Mouse (Mus musculus) embryonic facial prominence, embryonic 14.5 days (tissue): ENCODE measurements around the gene Efna3. TPM values are rescaled to one million over a fixed set of nuclear protein-coding genes. Genes with fewer than 3 reads are reported as not detected.

ENCODE experiments used
- ATAC-seq: fragments of 200-750 bp; cut with Nextera tagmentation; 2 replicates; pipeline ENCODE4 v1.8.0; 2017; ENCODE audit warnings: low read depth, moderate number of reproducible peaks, moderate TSS enrichment
- DNase-seq: peaks from one replicate; pipeline ENCODE4 v3.0.0-alpha.2; 2015; ENCODE audit warnings: low spot score
- H3K27ac ChIP-seq: fragments of 300-500 bp; sonication (generic); replicated peaks from 2 replicates; pipeline ENCODE4 v1.5.1; 2014; ENCODE audit warnings: low read depth, mild to moderate bottlenecking, low read length, moderate library complexity
- H3K27me3 ChIP-seq: fragments of 300-500 bp; sonication (generic); replicated peaks from 2 replicates; pipeline ENCODE4 v1.6.1; 2014; ENCODE audit warnings: low read length; ENCODE audit not compliant: control insufficient read depth, insufficient read depth
- H3K36me3 ChIP-seq: fragments of 300-500 bp; sonication (generic); 2 replicates; pipeline ENCODE4 v1.6.1; 2014; ENCODE audit warnings: low read length, mixed read lengths; ENCODE audit not compliant: control insufficient read depth, insufficient read depth
- H3K4me1 ChIP-seq: fragments of 300-500 bp; sonication (generic); 2 replicates; pipeline ENCODE4 v1.6.1; 2014; ENCODE audit warnings: antibody characterized with exemption, low read length; ENCODE audit not compliant: control insufficient read depth, insufficient read depth
- H3K4me2 ChIP-seq: fragments of 300-500 bp; sonication (generic); 2 replicates; pipeline ENCODE4 v1.6.1; 2014; ENCODE audit warnings: low read depth, mild to moderate bottlenecking, low read length, moderate library complexity, mixed read lengths
- H3K4me3 ChIP-seq: fragments of 300-500 bp; sonication (generic); 2 replicates; pipeline ENCODE4 v1.5.1; 2014; ENCODE audit warnings: low read depth, mild to moderate bottlenecking, low read length
- H3K9ac ChIP-seq: fragments of 300-500 bp; sonication (generic); 2 replicates; pipeline ENCODE4 v1.6.1; 2014; ENCODE audit warnings: low read depth, mild to moderate bottlenecking, low read length, moderate library complexity, mixed read lengths
- H3K9me3 ChIP-seq: fragments of 300-500 bp; sonication (generic); 2 replicates; pipeline ENCODE4 v1.6.1; 2016; ENCODE audit warnings: low read length; ENCODE audit not compliant: control insufficient read depth
- WGBS: fragments of 180-500 bp; shearing (Covaris S2); extraction: QIAGEN DNeasy Blood & Tissue Kit; methylation state at CpG from one replicate; pipeline ENCODE4 v1.1.7; 2014; 5-methylcytosine and 5-hydroxymethylcytosine counted together
- polyA plus RNA-seq: library from polyadenylated mRNA; unstranded; fragments of >200 nt; fragmentation: Nextera tagmentation; extraction: Ambion mirVana; gene quantifications from 2 replicates; pipeline ENCODE4 v1.2.1, GENCODE M21; 2014

Gene Efna3
- polyA plus RNA-seq, 1 experiment from 2014 or later = 18.7 TPM

DNA sequence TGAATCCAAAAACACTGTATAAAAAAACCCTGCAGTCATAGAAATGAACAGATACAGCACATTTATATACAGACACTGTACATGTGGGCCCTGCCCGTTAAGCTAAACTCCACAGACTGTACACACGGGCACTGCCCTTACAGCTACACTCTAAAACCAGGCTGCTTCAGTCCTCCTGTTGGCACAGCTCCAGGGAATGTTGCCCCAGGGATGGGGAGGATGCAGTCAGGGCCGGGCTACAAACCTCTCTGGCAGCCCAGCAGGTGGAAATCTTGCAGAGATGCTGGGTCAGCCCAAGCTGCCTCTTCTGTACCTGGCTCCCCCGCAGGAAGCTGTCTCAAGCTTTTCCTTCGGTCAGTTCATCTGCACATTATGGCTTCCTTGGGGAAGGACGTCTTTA is 51.0 kb downstream of the Efna3 start:
- whole genome bisulfite sequencing = 65% methylated on average over 6 of the region's 6 CpGs
- ATAC-seq = no peak

DNA sequence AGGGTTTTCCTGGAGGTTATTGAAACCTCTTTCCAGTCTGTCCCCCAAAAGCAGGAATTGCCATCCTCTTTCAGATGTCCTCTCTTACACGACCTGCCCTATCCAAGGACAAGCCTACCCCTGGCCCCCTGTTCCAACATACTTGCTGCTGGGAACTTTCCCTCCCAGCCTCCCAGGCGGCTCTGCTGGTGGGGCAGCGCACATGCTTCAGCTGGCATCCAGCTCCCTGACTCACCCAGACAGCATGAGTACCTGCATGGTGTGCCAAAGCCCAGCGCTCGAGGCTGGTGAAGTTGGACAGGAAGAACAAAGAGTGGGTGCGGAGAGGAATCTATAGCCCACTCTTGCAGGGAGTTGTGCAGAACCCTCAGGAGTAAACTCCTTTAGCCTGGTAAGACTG is 51.9 kb downstream of the Efna3 start:
- Histone ChIP-seq H3K36me3 (peaks cover 24% of the 10 kb centered on the region), H3K4me2 (peak overlapping the region; percentile 81), H3K9me3 (no peaks in the 10 kb centered on the region), H3K27ac (peak overlapping the region; percentile 80), H3K4me1 (peaks cover 27% of the 10 kb centered on the region), H3K9ac (peak overlapping the region; percentile 69), H3K4me3 (peak overlapping the region; percentile 54), H3K27me3 (no peaks in the 10 kb centered on the region)
- DNase-seq (no peak), ATAC-seq (no peak)
- WGBS = 61% methylated on average over 6 of the region's 6 CpGs

More for the DNA sequence above, 51.0 kb downstream of the Efna3 start:
- H3K27ac ChIP-seq = no peak overlapping the region
- H3K36me3 ChIP-seq = peaks cover 27% of the 10 kb centered on the region
- peaks cover 27% of the 10 kb centered on the region for H3K4me1 ChIP-seq
- H3K9ac ChIP-seq = no peak overlapping the region
- H3K4me3 ChIP-seq = no peak overlapping the region
- no peak overlapping the region for H3K4me2 ChIP-seq
- H3K9me3 ChIP-seq = no peaks in the 10 kb centered on the region
- no peak for DNase-seq
- no peaks in the 10 kb centered on the region for H3K27me3 ChIP-seq

- peak within 1 kb of the TSS; percentile 81 for H3K4me2 ChIP-seq
- peak; percentile 79 for DNase-seq
- WGBS = 3% methylated on average over 26 of the region's 39 CpGs
- H3K27me3 ChIP-seq = no peaks in the 10 kb centered on the region
- H3K9ac ChIP-seq = peak within 1 kb of the TSS; percentile 69
- peak within 1 kb of the TSS; percentile 54 for H3K4me3 ChIP-seq
- peaks cover 19% of the 10 kb centered on the region for H3K36me3 ChIP-seq
- no peaks in the 10 kb centered on the region for H3K9me3 ChIP-seq
- peaks cover 27% of the 10 kb centered on the region for H3K4me1 ChIP-seq
- peak within 1 kb of the TSS; percentile 80 for H3K27ac ChIP-seq
- ATAC-seq = peak; percentile 66
These were observed 52.6 kb downstream of the Efna3 start, which contains the start of gene Slc50a1 for GRCm38 (mm10) chr3:89270051-89270755. Slc50a1 (minus strand) TSS chr3:89270570.

GRCm38 (mm10) chr3:89268916-89269315 is 53.8 kb downstream of the Efna3 start:
- WGBS = 40% methylated on average over 8 of the region's 8 CpGs
- ATAC-seq (no peak), DNase-seq (no peak)
- Histone ChIP-seq H3K27me3 (no peaks in the 10 kb centered on the region), H3K4me1 (peaks cover 27% of the 10 kb centered on the region), H3K27ac (0 out of 2 replicates have a peak overlapping the region, but pooled peaks have one; percentile 2), H3K4me2 (peak overlapping the region; percentile 81), H3K4me3 (0 out of 2 replicates have a peak overlapping the region, but pooled peaks have one; percentile 4), H3K9ac (no peak overlapping the region), H3K9me3 (no peaks in the 10 kb centered on the region), H3K36me3 (peaks cover 11% of the 10 kb centered on the region)

DNA sequence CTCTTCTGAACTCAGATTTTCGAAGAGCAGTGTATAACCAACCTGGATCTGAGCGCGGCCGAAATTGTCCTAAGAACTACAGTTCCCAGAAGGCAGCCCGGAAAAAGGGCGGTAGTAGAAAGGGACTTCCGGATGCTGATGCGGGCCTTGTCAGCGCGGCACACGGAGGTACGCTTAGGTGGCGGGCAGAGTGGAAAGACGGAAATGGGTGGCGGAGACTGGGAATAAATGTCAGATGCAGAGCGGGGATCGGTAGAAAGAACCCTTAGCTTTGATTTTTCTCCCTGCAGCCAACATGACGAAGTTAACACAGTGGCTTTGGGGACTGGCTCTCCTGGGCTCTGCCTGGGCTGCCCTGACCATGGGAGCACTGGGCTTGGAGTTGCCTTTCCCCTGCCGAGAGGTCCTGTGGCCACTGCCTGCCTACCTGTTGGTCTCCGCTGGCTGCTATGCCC is 56.3 kb downstream of the Efna3 start:
- peak overlapping the region; percentile 87 for H3K9ac ChIP-seq
- no peaks in the 10 kb centered on the region for H3K36me3 ChIP-seq
- DNase-seq (peak; percentile 95), ATAC-seq (peak; percentile 89)
- under 1% methylated on average over 19 of the region's 20 CpGs for WGBS
- no peaks in the 10 kb centered on the region for H3K9me3 ChIP-seq
- no peaks in the 10 kb centered on the region for H3K27me3 ChIP-seq
- H3K27ac ChIP-seq = peak overlapping the region; percentile 76
- H3K4me2 ChIP-seq = peak overlapping the region; percentile 91
- H3K4me1 ChIP-seq = peaks cover 27% of the 10 kb centered on the region
- peak overlapping the region; percentile 84 for H3K4me3 ChIP-seq

Other genes starting within 250 kb of the Efna3 start
- gene Rusc1, start 229.7 kb downstream of the Efna3 start, polyA plus RNA-seq = 23.5 and 26.5 TPM in 2 replicates
- gene Gm43738, start 221.9 kb downstream of the Efna3 start, polyA plus RNA-seq = not detected in 2 replicates
- gene Fdps, start 221.0 kb downstream of the Efna3 start, polyA plus RNA-seq = 183 and 205 TPM in 2 replicates
- gene Pklr, start 186.8 kb downstream of the Efna3 start, polyA plus RNA-seq = 0.30 TPM in 1 of 2 replicates, not detected in the other
- gene Hcn3, start 162.8 kb downstream of the Efna3 start, polyA plus RNA-seq = 1.4 and 2.8 TPM in 2 replicates
- gene Clk2, start 158.2 kb downstream of the Efna3 start, polyA plus RNA-seq = 22.4 and 23.9 TPM in 2 replicates
- 93.4 and 96.9 TPM in 2 replicates for gene Scamp3, start 145.5 kb downstream of the Efna3 start, polyA plus RNA-seq
- 27.9 and 33.9 TPM in 2 replicates for gene Fam189b, start 139.8 kb downstream of the Efna3 start, polyA plus RNA-seq
- 47.8 and 54.5 TPM in 2 replicates for gene Gba, start 120.0 kb downstream of the Efna3 start, polyA plus RNA-seq
- 51.5 and 52.0 TPM in 2 replicates for gene Thbs3, start 107.8 kb downstream of the Efna3 start, polyA plus RNA-seq
- gene Mtx1, start 95.9 kb downstream of the Efna3 start, polyA plus RNA-seq = 151 and 163 TPM in 2 replicates
- 2.0 and 4.1 TPM in 2 replicates for gene Muc1, start 93.9 kb downstream of the Efna3 start, polyA plus RNA-seq
- gene Krtcap2, start 77.0 kb downstream of the Efna3 start, polyA plus RNA-seq = 324 and 349 TPM in 2 replicates
- gene Trim46, start 76.7 kb downstream of the Efna3 start, polyA plus RNA-seq = 3.7 and 4.7 TPM in 2 replicates
- 151 and 177 TPM in 2 replicates for gene Dpm3, start 63.6 kb downstream of the Efna3 start, polyA plus RNA-seq
- gene Slc50a1, start 52.4 kb downstream of the Efna3 start, polyA plus RNA-seq = 70.5 and 80.2 TPM in 2 replicates
- gene Efna1, start 41.8 kb downstream of the Efna3 start, polyA plus RNA-seq = 33.8 and 35.8 TPM in 2 replicates
- 17.5 and 20.7 TPM in 2 replicates for gene Efna4, start 15.1 kb upstream of the Efna3 start, polyA plus RNA-seq
- gene Adam15, start 27.0 kb upstream of the Efna3 start, polyA plus RNA-seq = 44.4 and 51.7 TPM in 2 replicates
- gene Dcst2, start 39.0 kb upstream of the Efna3 start, polyA plus RNA-seq = not detected in 2 replicates
- gene Dcst1, start 42.3 kb upstream of the Efna3 start, polyA plus RNA-seq = 0.26 and 0.33 TPM in 2 replicates
- 2.3 and 3.6 TPM in 2 replicates for gene Zbtb7b, start 71.8 kb upstream of the Efna3 start, polyA plus RNA-seq
- not detected in 2 replicates for gene Lenep, start 79.8 kb upstream of the Efna3 start, polyA plus RNA-seq
- 24.2 and 24.8 TPM in 2 replicates for gene Flad1, start 88.9 kb upstream of the Efna3 start, polyA plus RNA-seq
- 380 and 425 TPM in 2 replicates for gene Cks1b, start 95.4 kb upstream of the Efna3 start, polyA plus RNA-seq
- 74.0 and 75.2 TPM in 2 replicates for gene Shc1, start 95.5 kb upstream of the Efna3 start, polyA plus RNA-seq
- gene Pygo2, start 107.2 kb upstream of the Efna3 start, polyA plus RNA-seq = 49.2 and 51.6 TPM in 2 replicates
- gene Pbxip1, start 113.7 kb upstream of the Efna3 start, polyA plus RNA-seq = 24.1 and 25.9 TPM in 2 replicates
- 45.7 and 48.6 TPM in 2 replicates for gene Pmvk, start 131.6 kb upstream of the Efna3 start, polyA plus RNA-seq
- 3.7 and 4.6 TPM in 2 replicates for gene Kcnn3, start 197.2 kb upstream of the Efna3 start, polyA plus RNA-seq